Mouse (Mus musculus) bone marrow macrophage, adult 2 months (primary cell): ENCODE measurements around the gene Tdp1. TPM values are rescaled to one million over a fixed set of nuclear protein-coding genes. Genes with fewer than 3 reads are reported as not detected.

Source experiments
- H3K27ac ChIP-seq: 2 replicates; pipeline ENCODE4 v1.5.1; 2012; ENCODE audit warnings: low read depth, low read length; ENCODE audit not compliant: insufficient read depth
- H3K4me1 ChIP-seq: 2 replicates; pipeline ENCODE4 v1.6.1; 2012; ENCODE audit warnings: low read length; ENCODE audit not compliant: control insufficient read depth, insufficient read depth
- H3K4me3 ChIP-seq: 2 replicates; pipeline ENCODE4 v1.5.1; 2012; ENCODE audit warnings: mild to moderate bottlenecking, low read length, moderate library complexity; ENCODE audit not compliant: insufficient read depth
- CTCF ChIP-seq: IDR thresholded peaks from 2 replicates; pipeline ENCODE4 v1.5.1; 2012; ENCODE audit warnings: low read depth, mild to moderate bottlenecking, low read length, moderate library complexity
- POLR2A ChIP-seq: IDR thresholded peaks from 2 replicates; pipeline ENCODE4 v1.6.1; 2012; ENCODE audit warnings: mild to moderate bottlenecking, low read depth, low read length, borderline replicate concordance
- polyA plus RNA-seq: library from polyadenylated mRNA; stranded (reverse); fragments of >200 nt; gene quantifications from 2 replicates; pipeline ENCODE4 v1.2.4, GENCODE M21; 2012; ENCODE audit not compliant: missing spikeins, insufficient read depth, insufficient read length

The Tdp1 gene
- polyA plus RNA-seq, 1 experiment = 15.3 TPM

GRCm38 (mm10) chr12:99956411-99956810 lies 72.1 kb downstream of the Tdp1 start:
- Histone ChIP-seq H3K27ac (peak overlapping the region; percentile 75), H3K4me3 (no peak overlapping the region), H3K4me1 (peaks cover 10% of the 10 kb centered on the region)
- TF ChIP-seq CTCF = no peak
- TF ChIP-seq POLR2A = no peak

DNA sequence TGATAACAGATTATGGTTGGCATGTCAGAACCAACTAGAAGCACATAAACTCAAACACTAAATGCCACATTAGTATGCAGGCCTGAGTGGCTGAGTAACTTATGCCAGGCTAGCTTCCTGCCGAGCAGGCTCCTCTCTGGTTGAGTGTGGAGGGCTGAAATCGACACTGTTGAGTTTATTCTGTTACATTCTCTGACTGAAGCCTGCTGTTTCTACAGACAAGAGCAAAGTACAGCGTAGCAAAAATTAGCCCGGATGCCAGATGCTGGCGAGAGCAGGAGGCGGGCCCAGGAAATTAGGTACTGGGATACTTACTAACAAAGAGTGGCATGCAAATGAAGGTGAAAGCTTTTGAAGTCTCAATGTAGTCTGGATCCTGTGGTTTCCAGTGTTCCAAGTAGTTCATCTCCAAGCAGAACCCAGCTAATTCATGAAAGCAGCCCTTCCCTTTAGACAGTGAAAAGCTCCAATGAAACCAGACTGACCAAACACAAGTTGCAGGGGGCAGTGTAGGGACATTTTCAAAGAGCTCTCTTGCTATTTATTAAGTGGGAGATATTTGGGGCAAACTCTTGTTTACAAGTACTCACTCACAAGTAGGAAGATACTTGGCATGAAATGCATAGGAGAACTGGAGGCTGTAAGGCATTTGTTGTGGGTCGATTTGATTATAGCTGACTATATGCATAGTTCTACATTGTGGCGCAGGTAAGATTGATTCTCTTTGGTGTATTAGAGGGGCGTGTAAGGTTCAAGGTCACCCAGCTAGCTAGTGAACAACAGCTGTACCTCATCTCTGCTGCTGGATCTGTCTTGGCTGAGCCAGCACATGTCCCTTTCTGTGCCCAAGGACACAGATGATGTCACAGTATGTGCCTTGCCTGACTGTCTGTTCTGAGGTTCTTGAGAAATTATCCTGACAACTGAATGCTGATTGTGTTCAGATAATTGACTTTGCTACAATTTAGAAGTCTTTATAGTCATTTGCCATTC lies 74.0 kb downstream of the Tdp1 start:
- TF ChIP-seq CTCF = no peak
- no peak for TF ChIP-seq POLR2A
- H3K4me1 ChIP-seq = peaks cover 10% of the 10 kb centered on the region
- H3K4me3 ChIP-seq = no peak overlapping the region
- H3K27ac ChIP-seq = no peak overlapping the region

DNA sequence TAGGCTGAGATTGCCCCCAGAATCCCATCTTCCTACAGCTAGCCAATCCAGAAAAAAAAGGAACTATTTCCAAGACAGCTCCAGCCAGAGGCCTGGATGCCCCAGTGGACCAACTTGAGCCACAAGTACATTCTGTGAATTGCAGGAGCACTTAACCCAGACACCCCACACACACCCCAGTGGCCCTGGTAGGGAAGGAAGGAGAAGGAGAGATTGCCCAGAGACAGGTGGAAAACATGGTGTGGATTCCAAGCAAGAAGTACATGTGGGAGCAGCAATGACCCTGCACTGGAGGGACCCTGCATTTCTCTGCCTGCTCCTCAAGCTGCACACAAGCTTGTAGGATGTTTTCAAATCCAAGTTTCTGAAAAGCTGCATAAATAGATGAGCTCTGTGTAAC lies 75.0 kb downstream of the Tdp1 start:
- Histone ChIP-seq H3K27ac (no peak overlapping the region), H3K4me1 (peaks cover 10% of the 10 kb centered on the region), H3K4me3 (no peak overlapping the region)
- TF ChIP-seq POLR2A (no peak), CTCF (no peak)

DNA sequence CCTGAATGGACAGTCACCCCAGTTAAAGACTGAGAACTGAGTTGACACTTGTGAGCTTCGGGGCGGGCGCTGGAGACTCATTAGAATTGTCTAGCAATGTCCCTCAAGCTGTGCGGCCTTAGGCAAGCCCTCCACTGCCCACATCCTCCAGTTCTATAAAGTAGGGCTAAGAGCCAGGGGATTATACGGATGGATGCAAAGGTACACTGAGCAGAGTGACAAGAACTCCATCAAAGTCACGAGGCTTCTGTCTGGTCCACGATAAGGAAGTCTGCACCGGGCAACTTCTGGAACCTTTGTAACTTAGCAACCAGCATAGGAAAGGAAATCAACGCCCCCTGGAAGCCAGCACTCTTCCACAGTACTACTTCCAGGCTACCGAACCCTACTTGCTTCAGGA lies 75.6 kb downstream of the Tdp1 start:
- Histone ChIP-seq H3K27ac (no peak overlapping the region), H3K4me1 (peaks cover 10% of the 10 kb centered on the region), H3K4me3 (no peak overlapping the region)
- TF ChIP-seq CTCF (no peak), POLR2A (no peak)

- H3K27ac ChIP-seq = no peak overlapping the region
- H3K4me1 ChIP-seq = peaks cover 8% of the 10 kb centered on the region
- TF ChIP-seq POLR2A (no peak), CTCF (no peak)
- H3K4me3 ChIP-seq = no peak overlapping the region
These were observed 76.4 kb downstream of the Tdp1 start for GRCm38 (mm10) chr12:99960675-99961074.

- peaks cover 19% of the 10 kb centered on the region for H3K4me1 ChIP-seq
- H3K27ac ChIP-seq = peak within 1 kb of the TSS; percentile 92
- TF ChIP-seq POLR2A (no peak), CTCF (peak; percentile 89)
- H3K4me3 ChIP-seq = peak within 1 kb of the TSS; percentile 83
These were observed 80.2 kb downstream of the Tdp1 start, which contains the start of gene Kcnk13 for GRCm38 (mm10) chr12:99964301-99965202. Kcnk13 (plus strand) TSS chr12:99964499.

DNA sequence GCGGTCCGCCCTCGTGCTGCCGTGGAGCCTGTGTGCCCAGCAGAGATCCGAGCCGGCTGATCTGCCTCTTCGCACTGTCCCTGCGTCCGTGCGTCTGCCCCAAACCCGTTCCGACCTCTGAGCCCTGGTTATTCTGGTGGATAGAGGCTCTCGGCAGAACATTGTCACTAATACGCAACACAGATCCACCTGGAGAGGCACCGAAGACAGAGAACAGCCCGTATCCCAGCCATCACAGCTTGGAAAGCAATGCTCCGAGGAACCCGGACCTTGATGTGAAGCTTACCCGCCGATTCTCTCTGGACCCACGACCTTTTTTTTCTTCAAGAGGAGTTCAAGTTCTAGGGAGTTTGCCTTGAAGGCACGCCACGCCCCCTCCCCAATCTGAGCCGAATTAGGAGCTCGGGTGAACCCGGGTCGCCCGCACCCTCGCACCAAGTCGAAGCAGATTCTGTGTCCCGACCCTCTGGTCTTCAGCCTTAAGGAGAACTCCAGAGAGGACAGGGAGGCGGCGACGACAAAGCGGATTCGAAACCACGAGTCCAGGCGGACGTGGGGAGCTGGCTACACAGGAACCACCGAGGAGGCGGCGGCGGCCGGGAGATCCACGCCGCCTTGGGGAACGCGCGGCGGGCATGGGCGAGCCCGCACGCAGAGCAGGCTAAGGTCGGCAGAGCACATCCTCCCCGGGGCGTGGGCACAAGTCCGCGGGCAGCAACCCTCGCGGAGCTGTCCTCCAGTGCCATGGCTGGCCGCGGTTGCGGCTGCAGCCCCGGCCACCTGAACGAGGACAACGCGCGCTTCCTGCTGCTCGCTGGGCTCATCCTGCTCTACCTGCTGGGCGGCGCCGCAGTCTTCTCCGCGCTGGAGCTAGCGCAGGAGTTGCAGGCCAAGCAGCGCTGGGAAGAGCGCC lies 81.1 kb downstream of the Tdp1 start:
- peak overlapping the region; percentile 83 for H3K4me3 ChIP-seq
- TF ChIP-seq CTCF (no peak), POLR2A (no peak)
- peaks cover 23% of the 10 kb centered on the region for H3K4me1 ChIP-seq
- H3K27ac ChIP-seq = peak overlapping the region; percentile 92

- TF ChIP-seq POLR2A (no peak), CTCF (no peak)
- peaks cover 23% of the 10 kb centered on the region for H3K4me1 ChIP-seq
- H3K27ac ChIP-seq = peak overlapping the region; percentile 92
- H3K4me3 ChIP-seq = peak overlapping the region; percentile 83
These were observed 81.9 kb downstream of the Tdp1 start for GRCm38 (mm10) chr12:99966116-99966770.

- Histone ChIP-seq H3K27ac (peak overlapping the region; percentile 92), H3K4me1 (peaks cover 23% of the 10 kb centered on the region), H3K4me3 (peak overlapping the region; percentile 83)
- TF ChIP-seq POLR2A = no peak; the same call in none of the 2 replicates
- TF ChIP-seq CTCF = no peak
These were observed 82.6 kb downstream of the Tdp1 start for GRCm38 (mm10) chr12:99966881-99967363.
